Mouse (Mus musculus) forebrain, embryonic 11.5 days (tissue): ENCODE results near the gene Plg. TPM values are rescaled to one million over a fixed set of nuclear protein-coding genes. Genes with fewer than 3 reads are reported as not detected.

ENCODE experiments used
- ATAC-seq: fragments of 200-750 bp; cut with Nextera tagmentation; replicated peaks from 2 replicates; pipeline ENCODE4 v1.8.0; 2017; ENCODE audit warnings: moderate TSS enrichment; ENCODE audit not compliant: low FRiP score
- DNase-seq: peaks from one replicate; pipeline ENCODE4 v3.0.0-alpha.2; 2017; ENCODE audit warnings: low spot score
- H3K27ac ChIP-seq: fragments of 300-500 bp; sonication (generic); 2 replicates; pipeline ENCODE4 v1.5.1; 2014; ENCODE audit warnings: low read depth, low read length
- H3K27me3 ChIP-seq: fragments of 300-500 bp; sonication (generic); 2 replicates; pipeline ENCODE4 v1.6.1; 2014; ENCODE audit warnings: mild to moderate bottlenecking, low read length, mixed read lengths; ENCODE audit not compliant: control insufficient read depth, insufficient read depth
- H3K36me3 ChIP-seq: fragments of 300-500 bp; sonication (generic); 2 replicates; pipeline ENCODE4 v1.6.1; 2014; ENCODE audit warnings: mild to moderate bottlenecking, low read length, moderate library complexity, mixed read lengths; ENCODE audit not compliant: control insufficient read depth, insufficient read depth
- H3K4me1 ChIP-seq: fragments of 300-500 bp; sonication (generic); replicated peaks from 2 replicates; pipeline ENCODE4 v1.6.1; 2014; ENCODE audit warnings: low read length, mixed read lengths; ENCODE audit not compliant: control insufficient read depth, insufficient read depth
- H3K4me2 ChIP-seq: fragments of 300-500 bp; sonication (generic); 2 replicates; pipeline ENCODE4 v1.6.1; 2014; ENCODE audit warnings: low read depth, mild to moderate bottlenecking, low read length, moderate library complexity, mixed read lengths; ENCODE audit not compliant: severe bottlenecking
- H3K4me3 ChIP-seq: fragments of 300-500 bp; sonication (generic); 2 replicates; pipeline ENCODE4 v1.5.1; 2014; ENCODE audit warnings: low read depth, low read length
- H3K9ac ChIP-seq: fragments of 300-500 bp; sonication (generic); 2 replicates; pipeline ENCODE4 v1.6.1; 2014; ENCODE audit warnings: low read length
- H3K9me3 ChIP-seq: fragments of 300-500 bp; sonication (generic); 2 replicates; pipeline ENCODE4 v1.6.1; 2016; ENCODE audit warnings: low read length, mixed read lengths; ENCODE audit not compliant: control insufficient read depth
- WGBS: fragments of 180-500 bp; shearing (Covaris S2); extraction: QIAGEN DNeasy Blood & Tissue Kit; methylation state at CpG from one replicate; pipeline ENCODE4 v1.1.7; 2014; 5-methylcytosine and 5-hydroxymethylcytosine counted together
- polyA plus RNA-seq: library from polyadenylated mRNA; unstranded; fragments of >200 nt; fragmentation: Nextera tagmentation; extraction: Ambion mirVana; gene quantifications from 2 replicates; pipeline ENCODE4 v1.2.1, GENCODE M21; 2014

The Plg gene
- polyA plus RNA-seq, 1 experiment from 2014 or later, result 0.07 TPM

- no peaks in the 10 kb centered on the region for H3K9me3 ChIP-seq
- 84% methylated on average over 11 of the region's 11 CpGs for WGBS
- H3K27ac ChIP-seq, result no peak overlapping the region
- no peak overlapping the region for H3K4me2 ChIP-seq
- no peak overlapping the region; the same call in 1 of the 2 replicates for H3K9ac ChIP-seq
- H3K4me1 ChIP-seq, result no peaks in the 10 kb centered on the region
- DNase-seq (no peak), ATAC-seq (no peak)
- no peaks in the 10 kb centered on the region for H3K27me3 ChIP-seq
- no peak overlapping the region for H3K4me3 ChIP-seq
- H3K36me3 ChIP-seq, result no peaks in the 10 kb centered on the region
Measured at GRCm38 (mm10) chr17:12409346-12409944, 31.0 kb downstream of the Plg start.

GRCm38 (mm10) chr17:12412181-12412890 lies 33.9 kb downstream of the Plg start:
- H3K9me3 ChIP-seq, result no peaks in the 10 kb centered on the region
- no peak overlapping the region for H3K4me2 ChIP-seq
- WGBS, result 69% methylated on average over 10 of the region's 10 CpGs
- no peak overlapping the region for H3K9ac ChIP-seq
- no peaks in the 10 kb centered on the region for H3K4me1 ChIP-seq
- H3K27me3 ChIP-seq, result no peaks in the 10 kb centered on the region
- no peak for DNase-seq
- no peak for ATAC-seq
- no peak overlapping the region for H3K27ac ChIP-seq
- H3K4me3 ChIP-seq, result no peak overlapping the region
- H3K36me3 ChIP-seq, result no peaks in the 10 kb centered on the region

- no peaks in the 10 kb centered on the region for H3K9me3 ChIP-seq
- H3K27ac ChIP-seq, result no peak overlapping the region
Measured at GRCm38 (mm10) chr17:12412891-12413237, 34.5 kb downstream of the Plg start.

GRCm38 (mm10) chr17:12415031-12415735 lies 36.8 kb downstream of the Plg start:
- DNase-seq, result no peak
- no peaks in the 10 kb centered on the region for H3K27me3 ChIP-seq
- H3K36me3 ChIP-seq, result no peaks in the 10 kb centered on the region
- no peaks in the 10 kb centered on the region for H3K4me1 ChIP-seq
- no peaks in the 10 kb centered on the region for H3K9me3 ChIP-seq
- no peak overlapping the region for H3K27ac ChIP-seq
- no peak overlapping the region for H3K4me2 ChIP-seq
- no peak for ATAC-seq
- H3K9ac ChIP-seq, result no peak overlapping the region
- 49% methylated on average over 15 of the region's 15 CpGs for WGBS
- H3K4me3 ChIP-seq, result no peak overlapping the region

More at GRCm38 (mm10) chr17:12412891-12413237, 34.5 kb downstream of the Plg start:
- DNase-seq, result no peak
- ATAC-seq, result no peak
- H3K9ac ChIP-seq, result no peak overlapping the region
- H3K4me3 ChIP-seq, result no peak overlapping the region
- 76% methylated on average over 3 of the region's 3 CpGs for WGBS
- H3K27me3 ChIP-seq, result no peaks in the 10 kb centered on the region
- H3K36me3 ChIP-seq, result no peaks in the 10 kb centered on the region
- no peak overlapping the region for H3K4me2 ChIP-seq
- H3K4me1 ChIP-seq, result no peaks in the 10 kb centered on the region

- Histone ChIP-seq H3K9ac (no peak overlapping the region), H3K9me3 (no peaks in the 10 kb centered on the region), H3K27me3 (no peaks in the 10 kb centered on the region), H3K4me1 (no peaks in the 10 kb centered on the region), H3K27ac (no peak overlapping the region), H3K4me3 (no peak overlapping the region), H3K36me3 (no peaks in the 10 kb centered on the region), H3K4me2 (no peak overlapping the region)
- DNase-seq, result no peak
- no peak for ATAC-seq
- WGBS, result 84% methylated on average over 5 of the region's 5 CpGs
Measured at GRCm38 (mm10) chr17:12415741-12416140, 37.3 kb downstream of the Plg start.

GRCm38 (mm10) chr17:12416250-12416895 lies 38.0 kb downstream of the Plg start:
- ATAC-seq (peak; percentile 51; the same call in 1 of the 2 replicates), DNase-seq (peak; percentile 86)
- no peak overlapping the region for H3K9ac ChIP-seq
- WGBS, result 51% methylated on average over 6 of the region's 6 CpGs
- no peak overlapping the region for H3K4me3 ChIP-seq
- H3K4me2 ChIP-seq, result no peak overlapping the region
- H3K9me3 ChIP-seq, result no peaks in the 10 kb centered on the region
- H3K4me1 ChIP-seq, result no peaks in the 10 kb centered on the region
- no peaks in the 10 kb centered on the region for H3K27me3 ChIP-seq
- H3K27ac ChIP-seq, result no peak overlapping the region
- H3K36me3 ChIP-seq, result no peaks in the 10 kb centered on the region

GRCm38 (mm10) chr17:12419491-12420079 lies 41.2 kb downstream of the Plg start:
- no peak overlapping the region for H3K9ac ChIP-seq
- no peaks in the 10 kb centered on the region for H3K4me1 ChIP-seq
- H3K36me3 ChIP-seq, result no peaks in the 10 kb centered on the region
- WGBS, result 81% methylated on average over 19 of the region's 19 CpGs
- H3K4me2 ChIP-seq, result no peak overlapping the region
- H3K9me3 ChIP-seq, result no peaks in the 10 kb centered on the region
- ATAC-seq (no peak), DNase-seq (no peak)
- no peaks in the 10 kb centered on the region for H3K27me3 ChIP-seq
- no peak overlapping the region for H3K27ac ChIP-seq
- H3K4me3 ChIP-seq, result no peak overlapping the region

GRCm38 (mm10) chr17:12420886-12421574 lies 42.6 kb downstream of the Plg start:
- Histone ChIP-seq H3K4me3 (no peak overlapping the region), H3K27ac (no peak overlapping the region), H3K4me1 (no peaks in the 10 kb centered on the region), H3K36me3 (no peaks in the 10 kb centered on the region), H3K9me3 (no peaks in the 10 kb centered on the region), H3K4me2 (no peak overlapping the region), H3K27me3 (no peaks in the 10 kb centered on the region), H3K9ac (no peak overlapping the region)
- WGBS, result 65% methylated on average over 16 of the region's 16 CpGs
- no peak for DNase-seq
- ATAC-seq, result no peak
